Mouse (Mus musculus) CH12.LX (cell line): ENCODE results near the gene Galnt18. TPM values are rescaled to one million over a fixed set of nuclear protein-coding genes. Genes with fewer than 3 reads are reported as not detected.
A peak's percentile ranks its signal among the peaks of the same experiment; 100 is the strongest.

Experiments used
- DNase-seq: peaks from one replicate; pipeline ENCODE4 v3.0.0-alpha.2; 2013; ENCODE audit errors: extremely low read depth
- H3K27ac ChIP-seq: 2 replicates; pipeline ENCODE4 v1.5.1; 2012; ENCODE audit warnings: low read depth, mild to moderate bottlenecking, control low read depth, moderate library complexity; ENCODE audit not compliant: insufficient read depth
- H3K27me3 ChIP-seq: replicated peaks from 2 replicates; pipeline ENCODE3; 2012; ENCODE audit warnings: inconsistent platforms
- H3K36me3 ChIP-seq, 2 experiments: replicated peaks in 1 of 2; 2 replicates each; pipeline versions ENCODE3 to v1.6.1; 2012; ENCODE audit warnings: inconsistent platforms in 1 of 2, low read length in 1 of 2, mild to moderate bottlenecking in 1 of 2, mixed read lengths in 1 of 2, moderate library complexity in 1 of 2; ENCODE audit not compliant: control insufficient read depth in 1 of 2, insufficient read depth in 1 of 2
- H3K4me1 ChIP-seq, 2 experiments: 2 replicates each; pipeline ENCODE4 v1.6.1; 2012; ENCODE audit warnings: inconsistent platforms in 1 of 2, moderate library complexity in 1 of 2; ENCODE audit not compliant: insufficient read depth in 2 of 2, control insufficient read depth in 1 of 2
- H3K4me2 ChIP-seq: 2 replicates; pipeline ENCODE4 v1.6.1; 2012; ENCODE audit warnings: low read depth, mild to moderate bottlenecking, control low read depth; ENCODE audit not compliant: poor library complexity, insufficient read depth, severe bottlenecking
- H3K4me3 ChIP-seq, 3 experiments: fragments of 150-350 bp in 1 of 3; sonication (generic) in 1 of 3; replicated peaks in 1 of 3; 2 replicates each; pipeline versions ENCODE3 to v1.5.1; 2011 to 2012; ENCODE audit warnings: low read depth in 2 of 3, low read length in 2 of 3, mild to moderate bottlenecking in 2 of 3, moderate library complexity in 2 of 3, control low read depth in 1 of 3, improper control_type of control experiment in 1 of 3, inconsistent platforms in 1 of 3, mixed read lengths in 1 of 3; ENCODE audit not compliant: poor library complexity in 1 of 3
- H3K79me2 ChIP-seq: replicated peaks from 2 replicates; pipeline ENCODE4 v1.6.1; 2012; ENCODE audit warnings: mild to moderate bottlenecking, moderate library complexity; ENCODE audit not compliant: control insufficient read depth, poor library complexity, insufficient read depth, severe bottlenecking; ENCODE audit errors: extremely low read depth
- H3K9ac ChIP-seq: 2 replicates; pipeline ENCODE4 v1.6.1; 2012; ENCODE audit warnings: low read depth, mild to moderate bottlenecking, control low read depth, moderate library complexity; ENCODE audit not compliant: insufficient read depth
- H3K9me3 ChIP-seq: replicated peaks from 2 replicates; pipeline ENCODE3; 2012; ENCODE audit warnings: low read length, inconsistent platforms, mixed read lengths
- BHLHE40 ChIP-seq: IDR thresholded peaks from 2 replicates; pipeline ENCODE4 v1.6.1; 2011; ENCODE audit warnings: mild to moderate bottlenecking, low read depth, low read length, improper control_type of control experiment
- CHD1 ChIP-seq: IDR thresholded peaks from 2 replicates; pipeline ENCODE4 v1.6.1; 2012; ENCODE audit warnings: low read depth, low read length, improper control_type of control experiment, inconsistent platforms
- CTCF ChIP-seq, 2 experiments: IDR thresholded peaks in 1 of 2; conservative IDR thresholded peaks in 1 of 2; 2 replicates each; pipeline ENCODE4 v1.5.1; 2011 to 2012; ENCODE audit warnings: low read depth in 2 of 2, low read length in 2 of 2, improper control_type of control experiment in 1 of 2, inconsistent platforms in 1 of 2, mild to moderate bottlenecking in 1 of 2, moderate library complexity in 1 of 2
- ELF1 ChIP-seq: IDR thresholded peaks from 2 replicates; pipeline ENCODE4 v1.6.1; 2014; ENCODE audit warnings: low read depth, mild to moderate bottlenecking, inconsistent platforms, low read length, improper control_type of control experiment
- EP300 ChIP-seq: IDR thresholded peaks from 2 replicates; pipeline ENCODE4 v1.6.1; 2011; ENCODE audit warnings: low read length, improper control_type of control experiment
- GABPA ChIP-seq: IDR thresholded peaks from 2 replicates; pipeline ENCODE4 v1.6.1; 2012; ENCODE audit warnings: low read depth, low read length, improper control_type of control experiment, inconsistent platforms; ENCODE audit not compliant: insufficient replicate concordance
- IRF4 ChIP-seq: IDR thresholded peaks from 2 replicates; pipeline ENCODE4 v1.6.1; 2014; ENCODE audit warnings: low read depth, mild to moderate bottlenecking, inconsistent platforms, low read length, improper control_type of control experiment
- JUND ChIP-seq: conservative IDR thresholded peaks from 2 replicates; pipeline ENCODE4 v1.6.1; 2011; ENCODE audit warnings: low read depth, low read length, improper control_type of control experiment
- KAT2A ChIP-seq: IDR thresholded peaks from 2 replicates; pipeline ENCODE4 v1.6.1; 2012; ENCODE audit warnings: low read length, improper control_type of control experiment, inconsistent platforms; ENCODE audit not compliant: insufficient replicate concordance
- MAFK ChIP-seq: IDR thresholded peaks from 2 replicates; pipeline ENCODE4 v1.6.1; 2011; ENCODE audit warnings: low read length, improper control_type of control experiment; ENCODE audit not compliant: insufficient replicate concordance
- NELFE ChIP-seq: IDR thresholded peaks from 2 replicates; pipeline ENCODE4 v1.6.1; 2011; ENCODE audit warnings: low read depth, low read length, improper control_type of control experiment
- NRF1 ChIP-seq: IDR thresholded peaks from 2 replicates; pipeline ENCODE4 v1.6.1; 2014; ENCODE audit warnings: low read depth, mild to moderate bottlenecking, inconsistent platforms, low read length, improper control_type of control experiment, moderate library complexity
- POLR2A ChIP-seq: IDR thresholded peaks from 2 replicates; pipeline ENCODE4 v1.6.1; 2011; ENCODE audit warnings: low read depth, mild to moderate bottlenecking, improper control_type of control experiment, low read length
- POLR2AphosphoS2 ChIP-seq: IDR thresholded peaks from 2 replicates; pipeline ENCODE4 v1.6.1; 2011; ENCODE audit warnings: low read depth, low read length, improper control_type of control experiment
- RAD21 ChIP-seq: IDR thresholded peaks from 2 replicates; pipeline ENCODE4 v1.6.1; 2011; ENCODE audit warnings: low read depth, mild to moderate bottlenecking, low read length, improper control_type of control experiment, moderate library complexity
- RCOR1 ChIP-seq: conservative IDR thresholded peaks from 2 replicates; pipeline ENCODE4 v1.6.1; 2012; ENCODE audit warnings: low read depth, mild to moderate bottlenecking, inconsistent platforms, low read length, improper control_type of control experiment
- SMC3 ChIP-seq: IDR thresholded peaks from 2 replicates; pipeline ENCODE4 v1.6.1; 2011; ENCODE audit warnings: low read depth, low read length, improper control_type of control experiment
- TCF12 ChIP-seq: IDR thresholded peaks from 2 replicates; pipeline ENCODE4 v1.6.1; 2014; ENCODE audit warnings: low read depth, mild to moderate bottlenecking, inconsistent platforms, low read length, improper control_type of control experiment
- USF1 ChIP-seq: IDR thresholded peaks from 2 replicates; pipeline ENCODE4 v1.6.1; 2014; ENCODE audit warnings: low read depth, mild to moderate bottlenecking, inconsistent platforms, low read length, improper control_type of control experiment
- USF2 ChIP-seq: conservative IDR thresholded peaks from 2 replicates; pipeline ENCODE4 v1.6.1; 2011; ENCODE audit warnings: low read depth, low read length, improper control_type of control experiment
- ZMIZ1 ChIP-seq: IDR thresholded peaks from 2 replicates; pipeline ENCODE4 v1.6.1; 2012; ENCODE audit warnings: low read depth, mild to moderate bottlenecking, inconsistent platforms, low read length, improper control_type of control experiment
- ZNF384 ChIP-seq: IDR thresholded peaks from 2 replicates; pipeline ENCODE4 v1.6.1; 2012; ENCODE audit warnings: low read depth, low read length, improper control_type of control experiment, inconsistent platforms
- dilution Hi-C: fragments of 300-500 bp; cut with MboI; formaldehyde crosslinking; loops from 2 replicates; pipeline ENCODE4 v1.14.3; 2020; ENCODE audit warnings: low sequenced_read_pairs; ENCODE audit not compliant: extremely low pct_unique_long_range_greater_than_20kb, extremely low pct_ligation_motif_present
- in situ Hi-C: fragments of 300-500 bp; cut with MboI; formaldehyde crosslinking; loops from 3 replicates; pipeline ENCODE4 v1.14.3; 2019; ENCODE audit warnings: low sequenced_read_pairs, low pct_ligation_motif_present, low pct_unique_long_range_greater_than_20kb, mixed read lengths
- polyA plus RNA-seq: library from polyadenylated mRNA; unstranded; fragments of >175 nt; gene quantifications from 2 replicates; pipeline ENCODE4 v1.2.1, GENCODE M21; 2012; ENCODE audit warnings: low read depth; ENCODE audit not compliant: insufficient read length
- total RNA-seq, 2 experiments: library from RNA; depleted of rRNA; stranded (reverse); fragments of 300-350 nt in 1 of 2; fragments of >200 nt in 1 of 2; gene quantifications; 2 replicates each; pipeline ENCODE4 v1.2.3; 2012 to 2014

Gene Galnt18
- total and polyA plus RNA-seq, 3 experiments = 0.04 TPM; not detected in 2

DNA sequence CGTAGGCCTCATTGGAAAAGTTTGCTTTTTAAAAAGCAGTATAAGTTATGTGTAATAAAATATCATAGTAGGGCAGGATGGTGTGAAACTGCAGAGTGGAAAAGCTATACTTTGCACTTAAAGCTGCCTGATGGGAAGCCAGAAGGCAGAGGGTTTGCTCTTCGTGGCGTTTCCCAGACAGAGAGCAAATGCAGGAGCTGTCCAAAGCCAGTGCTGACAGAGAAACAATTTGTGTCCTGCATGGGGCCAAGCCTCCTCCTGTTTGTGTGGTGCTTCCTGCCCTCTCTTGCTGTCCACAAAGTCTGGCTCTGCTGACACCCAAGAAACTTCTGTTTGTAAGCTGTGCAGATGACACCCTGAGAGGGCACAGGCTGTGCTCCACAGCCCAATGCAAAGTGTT lies 220.8 kb downstream of the Galnt18 start:
- dilution Hi-C loops = no loop called here
- H3K27ac ChIP-seq = no peak overlapping the region
- H3K36me3 ChIP-seq = no peaks in the 10 kb centered on the region
- H3K9me3 ChIP-seq = peaks cover 8% of the 10 kb centered on the region
- no peak for DNase-seq
- peaks cover 47% of the 10 kb centered on the region for H3K27me3 ChIP-seq
- H3K79me2 ChIP-seq = no peaks in the 10 kb centered on the region
- in situ Hi-C loops = no loop called here
- no peak overlapping the region for H3K9ac ChIP-seq
- TF ChIP-seq TCF12 (no peak), JUND (no peak), BHLHE40 (no peak), POLR2A (no peak), ZNF384 (no peak), ELF1 (no peak), POLR2AphosphoS2 (no peak), IRF4 (no peak), USF1 (no peak), MAFK (no peak), EP300 (no peak), RCOR1 (no peak), ZMIZ1 (no peak), CHD1 (no peak), USF2 (no peak), NELFE (no peak), SMC3 (no peak), KAT2A (no peak), GABPA (no peak)
- no peak overlapping the region for H3K4me3 ChIP-seq
- H3K4me2 ChIP-seq = no peak overlapping the region
- no peaks in the 10 kb centered on the region for H3K4me1 ChIP-seq

DNA sequence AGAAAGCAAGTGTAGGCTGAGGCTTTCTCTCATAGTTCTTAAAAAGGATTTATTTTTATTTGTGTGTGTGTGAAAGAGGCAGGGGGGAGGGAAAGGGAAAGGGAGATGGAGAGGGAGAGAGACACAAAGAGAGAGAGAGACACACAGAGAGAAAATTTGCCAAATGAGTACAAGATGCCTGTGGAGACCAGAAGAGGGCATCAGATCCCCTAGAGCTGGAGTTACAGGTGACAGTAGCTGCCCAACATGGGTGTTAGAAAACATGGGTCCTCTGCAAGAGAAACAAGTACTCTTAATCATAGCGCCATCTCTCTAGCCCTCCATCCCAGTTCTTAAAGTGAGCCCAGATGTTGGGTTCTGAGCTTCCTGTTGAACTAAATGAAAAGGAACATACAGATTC lies 228.8 kb downstream of the Galnt18 start:
- Histone ChIP-seq H3K9ac (no peak overlapping the region), H3K36me3 (no peaks in the 10 kb centered on the region), H3K79me2 (no peaks in the 10 kb centered on the region), H3K4me3 (no peak overlapping the region), H3K27ac (no peak overlapping the region), H3K27me3 (peaks cover 16% of the 10 kb centered on the region), H3K4me2 (no peak overlapping the region), H3K9me3 (no peaks in the 10 kb centered on the region), H3K4me1 (no peaks in the 10 kb centered on the region)
- dilution Hi-C loops (no loop called here), in situ Hi-C loops (no loop called here)
- no peak for TF ChIP-seq NRF1
- peak; percentile 19 for TF ChIP-seq SMC3
- TF ChIP-seq CTCF (conservative IDR thresholded peaks at IDR 0.05 in 1 of 2, IDR thresholded peaks at IDR 0.05 in 1 of 2; ENCODE audit: low read depth in 2 of 2, low read length in 2 of 2) = peak in 1 of 2 experiments; percentile 35; a peak in 1 of 4 replicates
- peak; percentile 17 for TF ChIP-seq RAD21
- TF ChIP-seq NELFE = no peak
- no peak for DNase-seq
